In genomic region chr1:88150133-88150532, GRCm38 (mm10) we compare ENCODE assay signal across 17 mouse cellular contexts. TPM values are rescaled to one million over a fixed set of nuclear protein-coding genes. Genes with fewer than 3 reads are reported as not detected.
DNase-seq lines count a peak whose midpoint lies in the region; ATAC-seq and TF ChIP-seq lines count a peak whose summit lies in the region.
"Not testable (repeated sequence)": the region's sequence is repeated elsewhere in the genome, so short reads cannot be mapped to it uniquely, and the experiment has no call there.
"Had no signal": no experiment of that assay in that cellular context is flagged by ENCODE, and none has a peak within 500 bp of the region (broad histone marks: within the 10 kb centered on the region; RNA-seq: fewer than 3 reads in every experiment).

No protein-coding gene starts in this region.

- H3K27ac ChIP-seq in cerebellum, adult 2 months (ENCODE audit: insufficient read depth, low read length); forebrain, postnatal 0 days (ENCODE audit: low read depth, low read length); kidney, adult 2 months (ENCODE audit: insufficient read depth, low read depth, low read length); lung, embryonic 14.5 days (ENCODE audit: low read depth): not testable (repeated sequence)

- H3K9me3 ChIP-seq in forebrain, postnatal 0 days (ENCODE audit: low read length); lung, embryonic 14.5 days (ENCODE audit: low read depth, low read length): not testable (repeated sequence)

- TF ChIP-seq CTCF in cerebellum, adult 2 months (IDR thresholded peaks at IDR 0.05; ENCODE audit: borderline replicate concordance, insufficient read depth, low read depth, low read length): peak; percentile 18; the same call in 1 of the 2 replicates
- TF ChIP-seq CTCF in forebrain, postnatal 0 days (IDR thresholded peaks at IDR 0.05; ENCODE audit: low read depth): peak; percentile 56
- TF ChIP-seq CTCF in kidney, adult 2 months (conservative IDR thresholded peaks at IDR 0.05; ENCODE audit: insufficient read depth, insufficient read length, low read depth, low read length): peak; percentile 36; the same call in 1 of the 2 replicates
- TF ChIP-seq CTCF in lung, embryonic 14.5 days (IDR thresholded peaks at IDR 0.05; ENCODE audit: low read depth): peak; percentile 44

- peak; percentile 21 for DNase-seq in 3T3-L1 (ENCODE audit: low read depth, low spot score)
- peak; percentile 54 for DNase-seq in NIH3T3 (ENCODE audit: low read depth)
- not testable (repeated sequence) for DNase-seq in cerebellum, adult 2 months; forebrain, postnatal 0 days; kidney, adult 2 months
- DNase-seq in layer of hippocampus, postnatal 10 days (ENCODE audit: low spot score in 2 of 2): peak; percentile 17 to 32
- peak; percentile 12 for DNase-seq in lung, embryonic 14.5 days
- peak; percentile 16 for DNase-seq in retina, embryonic 14.5 days (ENCODE audit: low spot score)

- H3K4me3 ChIP-seq in cerebellum, adult 2 months (replicated peaks; ENCODE audit: insufficient read depth, low read depth, low read length); forebrain, postnatal 0 days (ENCODE audit: low read depth, low read length); kidney, adult 2 months (ENCODE audit: insufficient read depth, low read depth, low read length); lung, embryonic 14.5 days (ENCODE audit: low read depth, low read length): not testable (repeated sequence)

- not testable (repeated sequence) for H3K27me3 ChIP-seq in cerebellum, adult 2 months (ENCODE audit: control insufficient read depth, insufficient read depth, low read length); forebrain, postnatal 0 days (ENCODE audit: insufficient read depth, low read length); kidney, adult 2 months (replicated peaks; ENCODE audit: control insufficient read depth, insufficient read depth, low read length); lung, embryonic 14.5 days (ENCODE audit: insufficient read depth, low read length)

- not testable (repeated sequence) for H3K4me2 ChIP-seq in forebrain, postnatal 0 days (ENCODE audit: low read depth); lung, embryonic 14.5 days

- H3K9ac ChIP-seq in forebrain, postnatal 0 days; lung, embryonic 14.5 days: not testable (repeated sequence)

- H3K36me3 ChIP-seq in forebrain, postnatal 0 days (ENCODE audit: insufficient read depth); kidney, adult 2 months (ENCODE audit: control insufficient read depth, insufficient read depth, low read length); lung, embryonic 14.5 days (ENCODE audit: insufficient read depth): not testable (repeated sequence)

- ATAC-seq in forebrain, postnatal 0 days: peak; percentile 61; the same call in 1 of the 2 replicates
- not testable (repeated sequence) for ATAC-seq in lung, embryonic 14.5 days (ENCODE audit: insufficient read depth)

- not testable (repeated sequence) for TF ChIP-seq POLR2A in cerebellum, adult 2 months (IDR thresholded peaks at IDR 0.05; ENCODE audit: borderline replicate concordance, insufficient read depth, low read length); kidney, adult 2 months (IDR thresholded peaks at IDR 0.05; ENCODE audit: low read depth, low read length)

- 72% methylated on average over 2 of the region's 2 CpGs for WGBS in cerebellum, adult 2 months
- 75% methylated on average over 2 of the region's 2 CpGs for WGBS in forebrain, postnatal 0 days
- 88% methylated on average over 2 of the region's 2 CpGs for WGBS in kidney, adult 2 months
- 56% methylated on average over 2 of the region's 2 CpGs for WGBS in lung, embryonic 14.5 days

- H3K4me1 ChIP-seq in cerebellum, adult 2 months (ENCODE audit: control insufficient read depth, insufficient read depth, low read length); forebrain, postnatal 0 days (ENCODE audit: insufficient read depth); kidney, adult 2 months (ENCODE audit: control insufficient read depth, insufficient read depth, low read length); lung, embryonic 14.5 days (ENCODE audit: insufficient read depth): not testable (repeated sequence)

RNA-seq across cellular contexts. Expression of gene Ugt1a6a, which starts 15.5 kb away (rescaled TPM):
- polyA plus RNA-seq in cerebellum, adult 2 months (2012; rRNA removed): 0.44 and 0.57 TPM in 2 replicates
- 0.69 and 2.0 TPM in 2 replicates for total RNA-seq in forebrain, postnatal 0 days (2014; rRNA removed)
- 3.8 and 5.1 TPM in 2 replicates for polyA plus RNA-seq in forebrain, postnatal 0 days (2015; fragmentation: Nextera tagmentation; extraction: Ambion mirVana)
- polyA plus RNA-seq in kidney, adult 2 months (2012; rRNA removed): 20.9 and 21.1 TPM in 2 replicates
- under 1 TPM in 1 of 2 experiments, not detected in 1; 0.46 TPM for total RNA-seq in layer of hippocampus, postnatal 10 days (2021)
- polyA plus RNA-seq in lung, embryonic 14.5 days (2014; fragmentation: Nextera tagmentation; extraction: Ambion mirVana): 0.96 and 1.2 TPM in 2 replicates
- total RNA-seq: ES-E14 had no signal
- polyA plus RNA-seq: midbrain, embryonic 11.5 days had no signal

RNA-seq across cellular contexts. Expression of gene Ugt1a5, which starts 15.7 kb away (rescaled TPM):
- 0.08 TPM in 1 of 2 replicates, not detected in the other for polyA plus RNA-seq in cerebellum, adult 2 months (2012; rRNA removed)
- total RNA-seq in forebrain, postnatal 0 days (2014; rRNA removed): not detected in 2 replicates
- polyA plus RNA-seq in forebrain, postnatal 0 days (2015; fragmentation: Nextera tagmentation; extraction: Ambion mirVana): not detected in 2 replicates
- 0.59 and 0.90 TPM in 2 replicates for polyA plus RNA-seq in kidney, adult 2 months (2012; rRNA removed)
- not detected for total RNA-seq in layer of hippocampus, postnatal 10 days (2021)
- 0.08 TPM in 1 of 2 replicates, not detected in the other for polyA plus RNA-seq in lung, embryonic 14.5 days (2014; fragmentation: Nextera tagmentation; extraction: Ambion mirVana)
- total RNA-seq: ES-E14; gastrocnemius, postnatal 25 days had no signal
- polyA plus RNA-seq: forebrain, embryonic 13.5 days; hindbrain, embryonic 13.5 days; limb, embryonic 10.5 days; liver, embryonic 13.5 days; midbrain, embryonic 11.5 days; neural tube, embryonic 14.5 days had no signal

RNA-seq across cellular contexts. Expression of gene Ugt1a6b, which starts 47.1 kb away (rescaled TPM):
- not detected in 2 replicates for polyA plus RNA-seq in cerebellum, adult 2 months (2012; rRNA removed)
- total RNA-seq in forebrain, postnatal 0 days (2014; rRNA removed): 2.0 and 2.5 TPM in 2 replicates
- 2.1 and 2.9 TPM in 2 replicates for polyA plus RNA-seq in forebrain, postnatal 0 days (2015; fragmentation: Nextera tagmentation; extraction: Ambion mirVana)
- polyA plus RNA-seq in kidney, adult 2 months (2012; rRNA removed): 8.5 and 10.5 TPM in 2 replicates
- under 1 TPM in 1 of 2 experiments, not detected in 1; 0.42 TPM for total RNA-seq in layer of hippocampus, postnatal 10 days (2021)
- 0.38 TPM in 1 of 2 replicates, not detected in the other for polyA plus RNA-seq in lung, embryonic 14.5 days (2014; fragmentation: Nextera tagmentation; extraction: Ambion mirVana)
- polyA plus RNA-seq: limb, embryonic 10.5 days; midbrain, embryonic 11.5 days; neural tube, embryonic 14.5 days had no signal

RNA-seq across cellular contexts. Expression of gene Ugt1a2, which starts 50.3 kb away (rescaled TPM):
- polyA plus RNA-seq in cerebellum, adult 2 months (2012; rRNA removed): not detected in 2 replicates
- total RNA-seq in forebrain, postnatal 0 days (2014; rRNA removed): not detected in 2 replicates
- polyA plus RNA-seq in forebrain, postnatal 0 days (2015; fragmentation: Nextera tagmentation; extraction: Ambion mirVana): not detected in 2 replicates
- polyA plus RNA-seq in kidney, adult 2 months (2012; rRNA removed): 1,010 and 1,230 TPM in 2 replicates
- total RNA-seq in layer of hippocampus, postnatal 10 days (2021): not detected
- not detected in 2 replicates for polyA plus RNA-seq in lung, embryonic 14.5 days (2014; fragmentation: Nextera tagmentation; extraction: Ambion mirVana)
- total RNA-seq: ES-E14; heart, postnatal 10 days had no signal
- polyA plus RNA-seq: forebrain, embryonic 13.5 days; hindbrain, embryonic 13.5 days; limb, embryonic 10.5 days; liver, embryonic 13.5 days; midbrain, embryonic 11.5 days had no signal

RNA-seq across cellular contexts. Expression of gene Ugt1a7c, which starts 55.3 kb away (rescaled TPM):
- polyA plus RNA-seq in cerebellum, adult 2 months (2012; rRNA removed): 0.44 and 0.46 TPM in 2 replicates
- 1.2 and 1.9 TPM in 2 replicates for total RNA-seq in forebrain, postnatal 0 days (2014; rRNA removed)
- 1.4 and 1.7 TPM in 2 replicates for polyA plus RNA-seq in forebrain, postnatal 0 days (2015; fragmentation: Nextera tagmentation; extraction: Ambion mirVana)
- 85.2 and 96.9 TPM in 2 replicates for polyA plus RNA-seq in kidney, adult 2 months (2012; rRNA removed)
- total RNA-seq in layer of hippocampus, postnatal 10 days (2021): 1 to 10 TPM; 1.3 TPM
- 1.5 and 1.7 TPM in 2 replicates for polyA plus RNA-seq in lung, embryonic 14.5 days (2014; fragmentation: Nextera tagmentation; extraction: Ambion mirVana)
